Mouse (Mus musculus): Measurements from ENCODE around the gene Ewsr1. TPM values are rescaled to one million over a fixed set of nuclear protein-coding genes. Genes with fewer than 3 reads are reported as not detected.
A peak's percentile ranks its signal among the peaks of the same experiment; 100 is the strongest.

The Ewsr1 gene
- total and polyA plus RNA-seq, 3 experiments = 89.7 to 164 (median 92.3) TPM

GRCm38 (mm10) chr11:5059704-5060156 is 39.3 kb downstream of the Ewsr1 start:
- Histone ChIP-seq H3K36me3 (ENCODE audit: control insufficient read depth, insufficient read depth, low read length) (no peaks in the 10 kb centered on the region), H3K4me3 (no peak overlapping the region), H3K27me3 (ENCODE audit: control insufficient read depth, insufficient read depth, low read length) (no peaks in the 10 kb centered on the region), H3K27ac (no peak overlapping the region), H3K9ac (ENCODE audit: low read depth, low read length) (0 out of 2 replicates have a peak overlapping the region, but pooled peaks have one; percentile 1), H3K4me1 (ENCODE audit: control insufficient read depth, insufficient read depth, low read length) (peaks cover 17% of the 10 kb centered on the region), H3K79me2 (replicated peaks; ENCODE audit: control insufficient read depth, insufficient read depth, low read length) (no peaks in the 10 kb centered on the region)
- DNase-seq = peak; percentile 37 to 53
- no peak for TF ChIP-seq POLR2A (IDR thresholded peaks at IDR 0.05; ENCODE audit: insufficient read depth, low read depth, low read length)
- TF ChIP-seq CTCF (IDR thresholded peaks at IDR 0.05) = peak; percentile 88
- 25% methylated on average over 27 of the region's 27 CpGs for WGBS
- intact Hi-C loops (cut with DNase I) = no loop called here

- peak in 1 of 2 experiments; percentile 40 for DNase-seq
- TF ChIP-seq POLR2A (IDR thresholded peaks at IDR 0.05; ENCODE audit: insufficient read depth, low read depth, low read length) (0 out of 2 replicates have a peak, but pooled peaks have one; percentile 27), EP300 (IDR thresholded peaks at IDR 0.05; ENCODE audit: insufficient read depth, low read depth, low read length) (no peak)
- 30% methylated on average over 14 of the region's 14 CpGs for WGBS
These were observed 39.8 kb downstream of the Ewsr1 start for GRCm38 (mm10) chr11:5059230-5059629.

GRCm38 (mm10) chr11:5058783-5059182 is 40.3 kb downstream of the Ewsr1 start:
- no peaks in the 10 kb centered on the region for H3K79me2 ChIP-seq (replicated peaks; ENCODE audit: control insufficient read depth, insufficient read depth, low read length)
- H3K9ac ChIP-seq (ENCODE audit: low read depth, low read length) = no peak overlapping the region
- peaks cover 15% of the 10 kb centered on the region for H3K4me1 ChIP-seq (ENCODE audit: control insufficient read depth, insufficient read depth, low read length)
- TF ChIP-seq CTCF (IDR thresholded peaks at IDR 0.05) = no peak
- no peak for TF ChIP-seq POLR2A (IDR thresholded peaks at IDR 0.05; ENCODE audit: insufficient read depth, low read depth, low read length)
- TF ChIP-seq EP300 (IDR thresholded peaks at IDR 0.05; ENCODE audit: insufficient read depth, low read depth, low read length) = no peak
- no peak for DNase-seq
- H3K36me3 ChIP-seq (ENCODE audit: control insufficient read depth, insufficient read depth, low read length) = no peaks in the 10 kb centered on the region
- peak overlapping the region; percentile 2; the same call in 1 of the 2 replicates for H3K4me3 ChIP-seq
- 35% methylated on average over 9 of the region's 9 CpGs for WGBS
- no peak overlapping the region for H3K27ac ChIP-seq
- intact Hi-C loops (cut with DNase I) = no loop called here
- H3K27me3 ChIP-seq (ENCODE audit: control insufficient read depth, insufficient read depth, low read length) = no peaks in the 10 kb centered on the region

More at GRCm38 (mm10) chr11:5059230-5059629, 39.8 kb downstream of the Ewsr1 start:
- no peaks in the 10 kb centered on the region for H3K27me3 ChIP-seq (ENCODE audit: control insufficient read depth, insufficient read depth, low read length)
- intact Hi-C loops (cut with DNase I) = no loop called here
- no peak overlapping the region for H3K27ac ChIP-seq
- H3K4me1 ChIP-seq (ENCODE audit: control insufficient read depth, insufficient read depth, low read length) = peaks cover 17% of the 10 kb centered on the region
- H3K9ac ChIP-seq (ENCODE audit: low read depth, low read length) = no peak overlapping the region
- H3K79me2 ChIP-seq (replicated peaks; ENCODE audit: control insufficient read depth, insufficient read depth, low read length) = no peaks in the 10 kb centered on the region
- H3K36me3 ChIP-seq (ENCODE audit: control insufficient read depth, insufficient read depth, low read length) = no peaks in the 10 kb centered on the region
- H3K4me3 ChIP-seq = peak overlapping the region; percentile 2; the same call in 1 of the 2 replicates

- Histone ChIP-seq H3K27ac (peak within 1 kb of the TSS; percentile 17; the same call in 1 of the 2 replicates), H3K4me3 (peak within 1 kb of the TSS; percentile 62), H3K4me1 (ENCODE audit: control insufficient read depth, insufficient read depth, low read length) (peaks cover 15% of the 10 kb centered on the region), H3K9ac (ENCODE audit: low read depth, low read length) (peak within 1 kb of the TSS; percentile 76), H3K27me3 (ENCODE audit: control insufficient read depth, insufficient read depth, low read length) (no peaks in the 10 kb centered on the region), H3K79me2 (replicated peaks; ENCODE audit: control insufficient read depth, insufficient read depth, low read length) (no peaks in the 10 kb centered on the region), H3K36me3 (ENCODE audit: control insufficient read depth, insufficient read depth, low read length) (no peaks in the 10 kb centered on the region)
- 2% methylated on average over 77 of the region's 77 CpGs for WGBS
- TF ChIP-seq POLR2A (IDR thresholded peaks at IDR 0.05; ENCODE audit: insufficient read depth, low read depth, low read length) = no peak
- TF ChIP-seq CTCF (IDR thresholded peaks at IDR 0.05) = no peak
- no peak for TF ChIP-seq EP300 (IDR thresholded peaks at IDR 0.05; ENCODE audit: insufficient read depth, low read depth, low read length)
- intact Hi-C loops (cut with DNase I) = no loop called here
- DNase-seq = peak; percentile 66 to 69
These were observed 41.0 kb downstream of the Ewsr1 start, which contains the start of gene Rasl10a for GRCm38 (mm10) chr11:5057856-5058641. Gene Rasl10a (plus strand): TSS chr11:5058128.

- H3K4me1 ChIP-seq (ENCODE audit: control insufficient read depth, insufficient read depth, low read length) = peaks cover 12% of the 10 kb centered on the region
- H3K4me3 ChIP-seq = peak overlapping the region; percentile 62
- H3K9ac ChIP-seq (ENCODE audit: low read depth, low read length) = peak overlapping the region; percentile 76
- WGBS = 40% methylated on average over 8 of the region's 8 CpGs
- DNase-seq = no peak
- no peak overlapping the region for H3K27ac ChIP-seq
- no peaks in the 10 kb centered on the region for H3K27me3 ChIP-seq (ENCODE audit: control insufficient read depth, insufficient read depth, low read length)
- TF ChIP-seq EP300 (IDR thresholded peaks at IDR 0.05; ENCODE audit: insufficient read depth, low read depth, low read length) = no peak
- TF ChIP-seq POLR2A (IDR thresholded peaks at IDR 0.05; ENCODE audit: insufficient read depth, low read depth, low read length) = no peak
- no peak for TF ChIP-seq CTCF (IDR thresholded peaks at IDR 0.05)
- H3K79me2 ChIP-seq (replicated peaks; ENCODE audit: control insufficient read depth, insufficient read depth, low read length) = no peaks in the 10 kb centered on the region
- H3K36me3 ChIP-seq (ENCODE audit: control insufficient read depth, insufficient read depth, low read length) = no peaks in the 10 kb centered on the region
- intact Hi-C loops (cut with DNase I) = no loop called here
These were observed 41.6 kb downstream of the Ewsr1 start for GRCm38 (mm10) chr11:5057541-5057855.

- intact Hi-C loops (cut with DNase I) = no loop called here
- WGBS = 88% methylated on average over 8 of the region's 8 CpGs
- DNase-seq = no peak
- Histone ChIP-seq H3K4me3 (no peak overlapping the region), H3K27ac (no peak overlapping the region), H3K27me3 (ENCODE audit: control insufficient read depth, insufficient read depth, low read length) (no peaks in the 10 kb centered on the region), H3K36me3 (ENCODE audit: control insufficient read depth, insufficient read depth, low read length) (no peaks in the 10 kb centered on the region), H3K4me1 (ENCODE audit: control insufficient read depth, insufficient read depth, low read length) (peaks cover 9% of the 10 kb centered on the region), H3K9ac (ENCODE audit: low read depth, low read length) (no peak overlapping the region), H3K79me2 (replicated peaks; ENCODE audit: control insufficient read depth, insufficient read depth, low read length) (no peaks in the 10 kb centered on the region)
- no peak for TF ChIP-seq CTCF (IDR thresholded peaks at IDR 0.05)
- TF ChIP-seq EP300 (IDR thresholded peaks at IDR 0.05; ENCODE audit: insufficient read depth, low read depth, low read length) = no peak
- TF ChIP-seq POLR2A (IDR thresholded peaks at IDR 0.05; ENCODE audit: insufficient read depth, low read depth, low read length) = no peak
These were observed 42.0 kb downstream of the Ewsr1 start for GRCm38 (mm10) chr11:5057064-5057463.

Measured in heart, adult 2 months (tissue).